Mouse (Mus musculus) NIH3T3 (cell line): ENCODE data around the gene Elovl1.

ENCODE experiments used
- DNase-seq: peaks from one replicate; pipeline ENCODE4 v3.0.0-alpha.2; 2012; ENCODE audit warnings: low read depth

Gene Elovl1

GRCm38 (mm10) chr4:118429215-118429895 is 1.5 kb downstream of the Elovl1 start:
- no peak for DNase-seq

GRCm38 (mm10) chr4:118432332-118432731 is 4.4 kb downstream of the Elovl1 start:
- DNase-seq, result no peak

GRCm38 (mm10) chr4:118436820-118437603 is 9.1 kb downstream of the Elovl1 start, which contains the start of gene Cdc20:
TSS of gene Cdc20 (minus strand) at chr4:118437352.
- peak; percentile 99 for DNase-seq

GRCm38 (mm10) chr4:118437829-118438253 is 9.9 kb downstream of the Elovl1 start:
- peak; percentile 46 for DNase-seq

DNA sequence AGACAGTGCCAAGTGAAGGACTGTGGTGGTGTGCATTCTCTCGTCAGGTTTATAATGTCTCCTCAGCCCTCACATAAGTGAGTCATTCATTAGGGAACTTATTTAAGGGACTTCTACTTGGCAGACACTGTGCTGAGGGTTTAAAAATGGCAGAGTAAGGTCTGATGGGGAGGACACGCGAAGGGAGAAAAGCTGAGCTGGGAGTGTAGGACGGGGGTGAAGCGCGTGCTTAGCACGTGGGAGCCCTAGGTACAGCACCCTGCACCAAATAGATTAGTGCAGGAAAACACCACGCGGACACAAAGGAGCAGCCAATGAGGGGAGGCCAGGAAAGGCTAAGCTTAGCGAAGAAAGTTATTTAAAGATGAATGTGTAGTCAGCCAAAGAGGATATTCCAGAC is 17.2 kb downstream of the Elovl1 start:
- peak; percentile 15 for DNase-seq

GRCm38 (mm10) chr4:118445781-118446414 is 18.0 kb downstream of the Elovl1 start:
- peak; percentile 27 for DNase-seq

GRCm38 (mm10) chr4:118446415-118447153 is 18.7 kb downstream of the Elovl1 start:
- no peak for DNase-seq

DNA sequence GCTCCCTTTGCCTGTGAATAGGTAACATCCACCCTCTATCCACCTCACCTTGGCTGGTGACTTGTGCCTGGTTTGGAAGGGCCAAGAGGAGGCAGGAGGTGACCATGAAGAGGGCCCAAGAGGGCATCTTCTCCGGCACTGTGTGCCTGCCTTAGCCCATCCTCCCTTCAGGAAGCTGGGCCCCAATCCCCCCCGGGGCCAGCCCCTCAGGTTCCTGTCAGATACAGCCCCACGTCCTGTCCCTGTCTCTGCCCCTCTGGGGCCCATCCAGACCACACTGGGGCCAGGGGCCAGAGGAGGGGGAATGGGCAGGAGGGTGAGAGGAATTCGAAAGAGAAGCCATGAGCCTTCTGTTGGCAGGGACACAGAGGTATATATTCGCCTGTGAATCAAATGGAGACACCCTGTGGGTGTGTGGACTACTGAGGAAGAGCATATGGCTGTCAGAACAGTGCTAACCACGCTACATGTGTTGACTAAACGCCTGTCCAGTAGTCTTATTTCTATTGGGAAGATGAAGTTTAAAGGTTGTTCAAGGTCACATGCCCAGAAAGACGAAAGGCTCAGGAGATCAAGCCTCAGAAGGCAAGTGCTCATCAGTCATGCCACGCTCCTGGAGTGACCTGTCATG is 29.6 kb downstream of the Elovl1 start, which contains the start of gene Mpl:
Gene Mpl (minus strand): TSS at position 169 of the 631 bp plus-strand sequence.
- no peak for DNase-seq

DNA sequence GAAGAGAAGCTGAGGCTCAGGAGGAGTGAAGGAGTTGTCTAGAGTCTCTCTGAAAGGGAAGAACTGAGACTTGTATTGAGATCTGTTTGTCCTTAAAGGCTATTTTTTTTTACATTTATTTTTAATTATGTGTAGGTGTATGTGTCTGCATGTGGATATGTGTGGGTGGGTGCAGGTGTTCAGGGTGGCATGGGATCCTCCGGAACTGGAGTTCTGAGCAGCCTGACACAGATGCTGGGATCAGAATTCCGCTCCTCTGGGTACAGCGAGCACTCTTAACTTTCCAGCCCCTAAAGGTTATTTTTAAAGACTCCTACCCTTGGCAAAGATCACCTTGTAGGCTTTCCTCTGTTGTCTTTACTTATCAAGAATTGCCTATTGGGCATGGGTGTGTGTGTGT is 37.1 kb downstream of the Elovl1 start:
- no peak for DNase-seq

DNA sequence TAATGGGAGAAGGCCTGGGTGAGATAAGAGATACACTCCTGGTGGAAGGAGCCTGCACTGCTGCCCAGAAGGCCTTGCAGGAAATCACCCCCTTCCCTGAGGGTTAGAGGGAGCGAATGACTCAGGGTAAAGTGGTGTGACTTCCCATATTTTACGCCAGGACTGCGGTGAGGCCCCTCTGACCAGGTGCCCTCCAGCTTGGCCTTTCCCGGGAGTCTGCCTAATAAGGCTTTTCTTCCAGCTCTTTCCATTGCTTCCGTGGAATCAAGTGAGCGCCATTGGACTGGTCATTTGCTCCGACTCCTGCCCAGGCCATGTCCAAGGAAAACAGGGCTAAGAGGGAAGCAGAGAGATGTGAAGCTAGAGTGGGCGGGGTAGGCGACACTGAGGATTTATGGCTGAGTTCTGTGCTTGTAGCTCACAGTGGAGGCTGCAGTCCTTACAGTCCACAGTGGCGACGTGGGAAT is 37.8 kb downstream of the Elovl1 start:
- peak; percentile 62 for DNase-seq

GRCm38 (mm10) chr4:118471281-118471680 is 43.4 kb downstream of the Elovl1 start:
- no peak for DNase-seq

- no peak for DNase-seq
Measured at GRCm38 (mm10) chr4:118472687-118473086, 44.8 kb downstream of the Elovl1 start.

DNA sequence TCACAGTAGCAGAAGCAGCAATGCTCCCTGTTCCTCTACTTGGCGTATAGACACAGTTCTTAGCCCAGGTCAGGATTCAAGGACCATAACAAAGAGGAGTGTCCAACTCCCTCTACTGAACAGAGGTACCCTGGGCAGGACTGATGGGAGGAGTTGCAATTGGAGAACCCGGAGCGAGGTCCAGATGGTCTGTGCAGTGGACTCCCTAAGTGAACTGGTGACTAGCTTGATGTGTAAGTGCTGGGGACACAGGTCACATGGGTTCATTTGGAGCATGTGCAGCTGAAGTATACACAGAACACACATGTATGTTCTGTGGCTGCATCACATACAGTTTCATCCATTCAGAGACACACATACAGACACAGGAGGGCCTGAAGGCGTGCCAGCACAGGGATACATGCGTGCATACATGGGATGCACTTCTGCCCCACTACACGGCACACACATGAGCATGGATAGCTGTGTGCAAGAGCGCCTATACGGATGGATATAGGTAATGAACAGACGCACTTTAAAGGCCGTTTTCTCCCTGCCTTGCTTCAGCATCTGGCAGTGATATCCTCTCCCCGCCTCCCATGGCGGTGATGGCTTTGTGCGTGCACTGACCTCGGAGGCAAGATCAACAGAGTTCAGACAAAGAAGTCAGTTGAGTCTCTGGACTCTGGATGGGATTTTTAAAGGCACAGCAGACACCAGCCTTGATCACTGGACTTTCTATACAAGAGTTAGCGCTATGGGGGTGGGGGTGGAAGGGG is 49.1 kb downstream of the Elovl1 start:
- no peak for DNase-seq
